Mouse (Mus musculus): ENCODE measurements around the gene Gm20388. TPM values are rescaled to one million over a fixed set of nuclear protein-coding genes. Genes with fewer than 3 reads are reported as not detected.
A peak's percentile ranks its signal among the peaks of the same experiment; 100 is the strongest.

The Gm20388 gene
- polyA plus RNA-seq, 1 experiment: 59.3 TPM

GRCm38 (mm10) chr8:120699565-120699964 lies 788.9 kb downstream of the Gm20388 start:
- DNase-seq (ENCODE audit: low read depth): no peak
- TF ChIP-seq POLR2A (IDR thresholded peaks at IDR 0.05; ENCODE audit: borderline replicate concordance, extremely low read depth, insufficient read depth, insufficient read length, poor library complexity, severe bottlenecking) (no peak), CTCF (IDR thresholded peaks at IDR 0.05; ENCODE audit: borderline replicate concordance, extremely low read depth, insufficient read depth, insufficient read length) (no peak)

- DNase-seq (ENCODE audit: low read depth): no peak
- no peak for TF ChIP-seq POLR2A (IDR thresholded peaks at IDR 0.05; ENCODE audit: borderline replicate concordance, extremely low read depth, insufficient read depth, insufficient read length, poor library complexity, severe bottlenecking)
- no peak for TF ChIP-seq CTCF (IDR thresholded peaks at IDR 0.05; ENCODE audit: borderline replicate concordance, extremely low read depth, insufficient read depth, insufficient read length)
Measured at GRCm38 (mm10) chr8:120700053-120700452, 789.4 kb downstream of the Gm20388 start.

- no peak for DNase-seq (ENCODE audit: low read depth)
- TF ChIP-seq POLR2A (IDR thresholded peaks at IDR 0.05; ENCODE audit: borderline replicate concordance, extremely low read depth, insufficient read depth, insufficient read length, poor library complexity, severe bottlenecking) (no peak), CTCF (IDR thresholded peaks at IDR 0.05; ENCODE audit: borderline replicate concordance, extremely low read depth, insufficient read depth, insufficient read length) (no peak)
Measured at GRCm38 (mm10) chr8:120701758-120702465, 791.3 kb downstream of the Gm20388 start.

- DNase-seq (ENCODE audit: low read depth): no peak
- TF ChIP-seq CTCF (IDR thresholded peaks at IDR 0.05; ENCODE audit: borderline replicate concordance, extremely low read depth, insufficient read depth, insufficient read length) (no peak), POLR2A (IDR thresholded peaks at IDR 0.05; ENCODE audit: borderline replicate concordance, extremely low read depth, insufficient read depth, insufficient read length, poor library complexity, severe bottlenecking) (no peak)
Measured at GRCm38 (mm10) chr8:120704203-120704602, 793.6 kb downstream of the Gm20388 start.

- DNase-seq (ENCODE audit: low read depth): no peak
- no peak for TF ChIP-seq CTCF (IDR thresholded peaks at IDR 0.05; ENCODE audit: borderline replicate concordance, extremely low read depth, insufficient read depth, insufficient read length)
- no peak for TF ChIP-seq POLR2A (IDR thresholded peaks at IDR 0.05; ENCODE audit: borderline replicate concordance, extremely low read depth, insufficient read depth, insufficient read length, poor library complexity, severe bottlenecking)
Measured at GRCm38 (mm10) chr8:120705163-120705562, 794.5 kb downstream of the Gm20388 start.

GRCm38 (mm10) chr8:120706193-120706592 lies 795.6 kb downstream of the Gm20388 start:
- DNase-seq (ENCODE audit: low read depth): no peak

GRCm38 (mm10) chr8:120709176-120709575 lies 798.5 kb downstream of the Gm20388 start:
- DNase-seq (ENCODE audit: low read depth): no peak
- TF ChIP-seq CTCF (IDR thresholded peaks at IDR 0.05; ENCODE audit: borderline replicate concordance, extremely low read depth, insufficient read depth, insufficient read length) (no peak), POLR2A (IDR thresholded peaks at IDR 0.05; ENCODE audit: borderline replicate concordance, extremely low read depth, insufficient read depth, insufficient read length, poor library complexity, severe bottlenecking) (no peak)

More at GRCm38 (mm10) chr8:120706193-120706592, 795.6 kb downstream of the Gm20388 start:
- TF ChIP-seq CTCF (IDR thresholded peaks at IDR 0.05; ENCODE audit: borderline replicate concordance, extremely low read depth, insufficient read depth, insufficient read length): no peak
- no peak for TF ChIP-seq POLR2A (IDR thresholded peaks at IDR 0.05; ENCODE audit: borderline replicate concordance, extremely low read depth, insufficient read depth, insufficient read length, poor library complexity, severe bottlenecking)

- DNase-seq (ENCODE audit: low read depth): no peak
- TF ChIP-seq POLR2A (IDR thresholded peaks at IDR 0.05; ENCODE audit: borderline replicate concordance, extremely low read depth, insufficient read depth, insufficient read length, poor library complexity, severe bottlenecking) (no peak), CTCF (IDR thresholded peaks at IDR 0.05; ENCODE audit: borderline replicate concordance, extremely low read depth, insufficient read depth, insufficient read length) (no peak)
Measured at GRCm38 (mm10) chr8:120715200-120715599, 804.6 kb downstream of the Gm20388 start.

GRCm38 (mm10) chr8:120715996-120716680 lies 805.5 kb downstream of the Gm20388 start:
- no peak for DNase-seq (ENCODE audit: low read depth)
- TF ChIP-seq POLR2A (IDR thresholded peaks at IDR 0.05; ENCODE audit: borderline replicate concordance, extremely low read depth, insufficient read depth, insufficient read length, poor library complexity, severe bottlenecking) (no peak), CTCF (IDR thresholded peaks at IDR 0.05; ENCODE audit: borderline replicate concordance, extremely low read depth, insufficient read depth, insufficient read length) (no peak)

GRCm38 (mm10) chr8:120719586-120720236 lies 809.1 kb downstream of the Gm20388 start:
- DNase-seq (ENCODE audit: low read depth): no peak
- TF ChIP-seq POLR2A (IDR thresholded peaks at IDR 0.05; ENCODE audit: borderline replicate concordance, extremely low read depth, insufficient read depth, insufficient read length, poor library complexity, severe bottlenecking) (no peak), CTCF (IDR thresholded peaks at IDR 0.05; ENCODE audit: borderline replicate concordance, extremely low read depth, insufficient read depth, insufficient read length) (no peak)

GRCm38 (mm10) chr8:120723025-120723424 lies 812.4 kb downstream of the Gm20388 start:
- TF ChIP-seq POLR2A (IDR thresholded peaks at IDR 0.05; ENCODE audit: borderline replicate concordance, extremely low read depth, insufficient read depth, insufficient read length, poor library complexity, severe bottlenecking) (no peak), CTCF (IDR thresholded peaks at IDR 0.05; ENCODE audit: borderline replicate concordance, extremely low read depth, insufficient read depth, insufficient read length) (peak; percentile 44)
- no peak for DNase-seq (ENCODE audit: low read depth)

Data from brain, embryonic 14.5 days (tissue).